Mouse (Mus musculus) kidney, adult 8-10 months (tissue): ENCODE results near the gene Ppp4r2.

ENCODE experiments used
- DNase-seq, 2 experiments: peaks; one replicate each; pipeline ENCODE4 v3.0.0; 2022

The Ppp4r2 gene

GRCm38 (mm10) chr6:100833355-100833754 is at the start of gene Ppp4r2:
Gene Ppp4r2 (plus strand): TSS chr6:100833622.
- DNase-seq: peak; percentile 88 to 90

- no peak for DNase-seq
Measured at GRCm38 (mm10) chr6:100787726-100788125, 45.7 kb upstream of the Ppp4r2 start.

DNA sequence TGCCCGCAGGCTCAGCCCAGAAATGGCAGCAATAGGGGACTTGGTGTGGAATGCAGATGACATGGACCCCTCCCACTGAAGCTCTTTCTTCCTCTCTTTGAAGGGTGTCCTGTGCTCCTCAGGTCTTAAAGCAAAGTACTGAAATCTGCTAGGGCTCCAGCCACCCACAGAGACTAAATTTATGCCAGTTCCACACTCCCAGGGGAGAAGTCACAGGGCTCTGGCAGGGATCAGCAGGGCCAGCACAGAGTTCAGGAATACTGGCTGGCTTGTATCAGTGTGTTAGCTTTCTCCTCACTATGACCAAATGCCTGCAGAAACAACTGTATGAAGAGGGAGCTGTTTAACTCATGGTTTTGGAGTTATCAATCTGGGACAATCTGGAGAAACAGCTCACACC is 44.3 kb upstream of the Ppp4r2 start:
- no peak for DNase-seq

DNA sequence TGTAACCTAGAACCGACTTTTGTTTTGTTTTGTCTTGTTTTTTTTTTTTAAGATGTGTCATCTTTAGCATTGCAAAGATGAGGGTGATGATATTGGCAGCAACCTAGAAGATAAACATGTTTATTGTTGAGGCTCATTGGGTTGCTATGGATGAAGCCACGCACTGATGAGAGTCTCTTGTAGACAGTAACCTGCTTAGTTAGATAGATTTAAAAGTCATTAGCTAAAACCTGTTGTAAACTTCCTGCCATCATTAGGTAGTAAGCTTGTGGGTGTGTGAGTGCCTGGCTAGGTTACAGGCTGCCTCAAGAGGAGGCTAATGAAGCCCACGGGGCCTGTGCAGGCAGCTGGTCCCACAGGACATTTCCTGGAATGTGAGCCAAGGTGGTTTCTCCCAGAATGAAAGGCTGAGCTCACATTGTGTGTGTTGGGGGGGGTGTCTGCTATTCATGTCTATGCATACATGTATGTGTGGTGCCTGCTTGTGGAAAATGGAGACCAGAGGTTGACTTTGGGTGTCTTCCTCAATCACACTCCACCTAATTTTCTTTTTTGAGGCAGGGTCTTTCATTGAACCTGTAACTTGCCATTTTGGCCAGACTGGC is 41.3 kb upstream of the Ppp4r2 start:
- no peak for DNase-seq

DNA sequence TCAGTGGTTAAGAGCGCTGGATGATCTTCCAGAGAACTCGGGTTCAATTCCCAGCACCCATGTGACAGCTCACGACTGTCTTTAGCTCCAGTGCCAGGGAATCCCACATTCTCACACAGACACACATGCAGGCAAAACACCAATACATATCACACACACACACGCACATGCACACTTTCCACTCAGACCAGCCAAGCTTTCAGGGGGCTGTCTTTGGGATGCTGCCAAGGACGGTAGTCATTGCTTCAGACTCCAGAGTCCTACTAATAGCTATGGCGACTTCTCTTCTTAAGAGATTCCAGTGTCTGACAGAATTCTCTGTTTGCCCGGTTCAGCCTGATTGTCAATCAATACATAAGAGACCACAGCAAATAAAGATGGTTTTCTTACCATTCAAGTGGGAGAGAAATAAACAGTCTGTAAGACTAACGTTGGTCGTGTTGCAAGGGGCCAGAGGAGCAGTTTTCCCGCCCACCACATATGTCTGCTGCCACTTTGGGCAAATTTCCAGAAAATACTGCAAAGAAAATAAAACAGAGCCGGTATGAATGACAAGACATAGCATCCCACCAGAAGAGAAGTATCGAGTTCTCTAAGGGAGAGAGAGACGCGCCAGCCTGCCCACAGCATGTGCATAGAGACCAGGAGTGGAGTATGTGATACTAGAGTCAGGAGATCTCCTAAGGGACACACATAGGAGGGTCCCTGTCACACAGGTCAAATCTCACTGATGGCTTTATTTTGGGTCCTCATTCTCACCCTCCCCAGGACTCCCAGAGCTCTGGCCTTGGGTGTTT is 40.3 kb upstream of the Ppp4r2 start:
- DNase-seq: no peak

- DNase-seq: peak; percentile 27 to 57
Measured at GRCm38 (mm10) chr6:100795797-100796196, 37.6 kb upstream of the Ppp4r2 start.

GRCm38 (mm10) chr6:100799290-100799689 is 34.1 kb upstream of the Ppp4r2 start:
- DNase-seq: no peak

- DNase-seq: no peak
Measured at GRCm38 (mm10) chr6:100799766-100800165, 33.7 kb upstream of the Ppp4r2 start.

DNA sequence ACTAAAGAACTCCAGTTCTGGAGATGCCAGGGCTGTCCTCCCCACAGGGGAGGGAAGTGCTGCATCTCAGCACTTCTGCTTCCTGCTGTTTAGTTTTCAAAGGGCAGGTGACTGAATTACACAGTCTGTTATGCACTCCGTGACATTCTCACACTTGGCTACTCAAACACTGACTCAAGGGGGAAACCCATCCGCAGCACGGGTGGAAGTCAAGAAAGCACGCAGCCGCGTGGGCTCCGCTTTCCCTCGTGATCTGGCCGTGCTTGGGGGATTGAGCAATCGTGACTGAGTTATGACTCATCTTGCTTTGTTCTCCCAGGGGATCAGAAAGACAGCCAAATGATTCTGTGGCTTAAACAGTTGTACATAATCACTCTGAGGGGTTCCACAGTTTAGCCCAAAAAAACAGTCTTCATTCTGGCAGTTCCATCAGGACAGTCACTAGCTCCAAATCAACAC is 32.9 kb upstream of the Ppp4r2 start:
- peak in 1 of 2 experiments; percentile 8 for DNase-seq

- peak in 1 of 2 experiments; percentile 7 for DNase-seq
Measured at GRCm38 (mm10) chr6:100802381-100803083, 30.9 kb upstream of the Ppp4r2 start.

DNA sequence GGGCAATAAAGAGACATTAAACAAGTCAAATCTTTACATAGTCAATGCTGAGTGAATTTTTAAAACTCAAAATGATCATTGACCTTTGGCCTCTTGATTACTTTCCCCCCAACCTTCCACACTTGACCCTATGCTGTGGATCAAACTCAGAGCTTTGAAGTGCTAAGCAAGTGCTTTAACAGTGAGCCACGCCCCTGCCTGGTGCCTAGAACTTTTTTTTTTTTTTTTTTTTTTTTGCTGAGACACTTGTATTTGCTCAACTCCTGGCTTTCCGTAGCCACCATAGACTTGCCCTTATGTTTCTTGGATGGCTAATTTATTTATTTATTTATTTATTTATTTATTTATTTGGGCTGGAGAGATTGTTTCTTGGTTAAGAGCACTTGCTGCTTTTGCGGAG is 30.2 kb upstream of the Ppp4r2 start:
- no peak for DNase-seq

DNA sequence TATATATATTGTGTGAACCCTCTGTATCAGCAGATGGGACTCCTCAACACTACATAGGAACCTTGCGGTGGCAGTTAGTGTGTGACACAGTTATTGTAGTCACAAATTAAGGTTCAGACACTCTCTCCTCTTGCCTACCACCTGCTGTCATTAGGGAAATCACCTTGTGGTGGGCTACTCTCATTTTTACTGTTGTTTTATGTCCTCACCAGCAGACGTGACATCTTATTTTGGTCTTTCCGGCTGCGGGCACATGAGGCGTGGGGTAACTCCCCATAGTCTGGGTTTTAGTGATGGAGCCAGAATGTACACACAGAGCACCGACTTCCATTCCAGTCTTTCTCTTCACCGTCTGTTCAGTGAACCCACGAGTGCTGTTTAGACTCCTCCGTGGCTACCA is 26.2 kb upstream of the Ppp4r2 start:
- DNase-seq: no peak

DNA sequence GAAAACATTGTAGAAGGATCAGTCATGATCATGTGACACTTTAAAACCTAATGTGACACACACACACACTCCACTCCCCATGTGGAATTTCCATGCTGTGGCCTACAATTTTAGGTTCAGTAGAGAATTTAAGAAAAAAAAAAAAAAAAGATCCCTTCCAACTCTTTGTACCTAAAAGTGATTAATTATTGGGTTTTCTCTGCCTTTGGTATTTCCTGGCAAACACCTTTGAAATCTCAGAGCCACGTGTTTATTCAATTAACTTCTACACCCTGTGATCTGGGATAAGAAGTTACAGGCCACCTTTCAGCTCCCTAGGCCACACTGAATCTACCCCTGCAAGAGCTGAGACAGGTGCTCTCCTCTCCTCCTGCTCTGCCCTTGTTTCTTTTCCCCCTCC is 25.7 kb upstream of the Ppp4r2 start:
- DNase-seq: no peak

DNA sequence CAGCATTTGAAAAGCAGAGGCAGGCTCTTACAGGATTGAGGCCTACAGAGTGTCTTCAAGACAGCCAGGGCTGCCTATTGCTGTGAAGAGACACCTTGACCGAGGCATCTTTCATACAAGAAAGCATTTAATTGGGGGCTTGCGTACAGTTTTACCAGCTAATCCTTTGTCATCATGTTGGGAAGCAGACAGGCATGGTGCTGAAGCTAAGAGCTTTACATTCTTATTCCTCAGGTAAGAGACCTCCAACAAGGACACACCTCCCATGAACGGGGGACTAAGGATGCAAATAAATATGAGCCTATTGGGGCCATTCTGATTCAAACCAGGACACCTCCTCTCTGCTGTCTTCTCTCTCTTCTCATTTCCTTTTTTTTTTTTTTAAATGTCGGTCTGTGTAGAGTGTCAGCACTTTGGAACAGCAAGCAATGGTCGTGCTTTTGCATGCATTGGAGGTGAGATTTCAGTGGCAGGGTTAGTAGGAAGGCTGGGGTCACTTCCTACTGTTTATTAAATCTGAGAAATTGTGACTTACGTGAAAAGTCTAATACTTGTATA is 25.1 kb upstream of the Ppp4r2 start:
- DNase-seq: no peak

DNA sequence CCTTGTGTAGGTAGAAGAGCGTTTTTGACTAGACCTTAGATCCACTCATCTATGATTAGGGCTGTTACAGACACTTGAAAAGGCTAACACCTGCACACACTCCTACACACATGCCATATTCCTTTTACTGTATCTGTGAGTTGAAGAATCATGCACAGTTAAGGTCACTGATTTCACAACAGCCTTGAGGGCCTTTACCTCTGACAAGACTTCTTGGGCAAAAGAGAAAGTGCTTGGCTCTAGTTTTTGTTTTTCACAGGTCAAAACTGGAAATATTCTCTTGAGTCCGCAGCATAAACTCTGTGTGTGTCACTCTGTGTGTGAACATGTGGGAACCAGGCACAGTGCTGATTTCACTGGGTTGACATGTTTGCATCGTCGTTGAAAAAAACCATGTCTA is 23.3 kb upstream of the Ppp4r2 start:
- DNase-seq: no peak

DNA sequence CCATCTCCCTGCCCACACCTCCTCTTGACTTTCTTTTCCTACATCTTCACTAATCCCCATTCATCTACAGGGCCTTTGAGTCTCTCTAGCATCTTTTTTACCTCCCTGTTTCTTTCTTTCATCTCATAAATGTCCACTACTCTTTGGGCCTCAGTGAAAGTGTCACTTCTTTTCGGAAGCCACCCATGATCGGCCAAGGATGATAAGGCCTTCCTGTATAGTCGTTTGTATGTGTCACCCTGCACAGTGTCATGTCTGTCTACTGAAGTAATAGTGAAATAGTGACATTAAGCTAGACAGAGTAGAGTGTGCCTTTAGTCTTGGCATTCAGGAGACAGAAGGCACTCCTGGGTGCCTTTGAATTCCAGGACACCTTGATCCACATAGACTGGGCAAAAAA is 21.7 kb upstream of the Ppp4r2 start:
- no peak for DNase-seq

GRCm38 (mm10) chr6:100821367-100821766 is 12.1 kb upstream of the Ppp4r2 start:
- DNase-seq: no peak

- DNase-seq: no peak
Measured at GRCm38 (mm10) chr6:100823356-100823755, 10.1 kb upstream of the Ppp4r2 start.

DNA sequence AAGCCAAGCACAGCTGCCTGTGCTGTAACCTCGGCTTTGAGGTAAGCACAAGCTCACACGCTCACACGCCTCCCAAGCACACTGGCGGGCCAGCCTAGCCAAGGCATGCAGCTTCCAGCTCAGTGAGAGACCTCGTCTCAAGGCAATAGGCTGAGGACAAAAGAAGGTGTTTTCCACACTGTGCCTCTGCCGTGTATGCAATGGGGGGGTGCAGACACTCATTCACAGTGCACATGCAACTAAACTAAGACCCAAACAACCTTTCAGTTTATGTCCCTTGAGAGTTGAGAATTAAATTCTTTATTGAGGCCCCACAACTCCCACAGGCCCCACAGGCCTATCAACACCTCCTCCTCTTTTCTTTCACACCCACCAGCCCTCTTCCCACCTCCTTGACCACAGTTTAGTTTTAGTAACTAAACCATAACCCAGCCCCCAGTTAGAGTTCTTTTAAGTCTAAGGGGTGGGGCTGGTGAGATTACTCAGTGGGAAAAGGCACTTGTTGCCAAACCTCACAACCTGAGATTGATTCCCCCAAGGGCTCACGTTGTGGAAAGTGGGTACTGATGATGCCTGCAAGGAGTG is 8.9 kb upstream of the Ppp4r2 start:
- no peak for DNase-seq

GRCm38 (mm10) chr6:100826046-100826445 is 7.4 kb upstream of the Ppp4r2 start:
- DNase-seq: peak; percentile 46 to 67

GRCm38 (mm10) chr6:100828565-100828964 is 4.9 kb upstream of the Ppp4r2 start:
- DNase-seq: no peak

GRCm38 (mm10) chr6:100829770-100830169 is 3.7 kb upstream of the Ppp4r2 start:
- no peak for DNase-seq

DNA sequence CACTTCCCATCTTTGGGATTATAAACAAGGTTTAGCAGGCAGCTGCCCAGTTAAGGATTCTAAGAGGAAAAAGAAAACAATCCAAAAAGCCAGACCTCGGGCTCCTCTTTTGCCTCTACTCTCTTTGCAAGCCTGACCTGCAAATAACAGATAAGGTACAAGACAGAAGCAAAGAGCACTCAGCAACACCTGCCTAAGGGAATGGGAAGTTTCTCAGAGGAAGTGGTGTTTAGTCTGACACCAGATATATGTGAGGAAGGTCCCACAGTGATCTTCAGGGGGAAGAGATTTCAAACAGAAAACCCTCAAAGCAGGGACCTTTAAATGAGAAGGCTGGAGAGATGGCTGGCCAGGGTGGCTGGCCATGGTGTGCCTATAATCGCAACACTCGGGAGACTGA is 2.2 kb upstream of the Ppp4r2 start:
- no peak for DNase-seq
